Mouse (Mus musculus): ENCODE results near the gene Kcnh1. TPM values are rescaled to one million over a fixed set of nuclear protein-coding genes. Genes with fewer than 3 reads are reported as not detected.
A peak's percentile ranks its signal among the peaks of the same experiment; 100 is the strongest.

Gene Kcnh1
- polyA plus RNA-seq, 1 experiment from 2014 or later: 0.56 TPM

DNA sequence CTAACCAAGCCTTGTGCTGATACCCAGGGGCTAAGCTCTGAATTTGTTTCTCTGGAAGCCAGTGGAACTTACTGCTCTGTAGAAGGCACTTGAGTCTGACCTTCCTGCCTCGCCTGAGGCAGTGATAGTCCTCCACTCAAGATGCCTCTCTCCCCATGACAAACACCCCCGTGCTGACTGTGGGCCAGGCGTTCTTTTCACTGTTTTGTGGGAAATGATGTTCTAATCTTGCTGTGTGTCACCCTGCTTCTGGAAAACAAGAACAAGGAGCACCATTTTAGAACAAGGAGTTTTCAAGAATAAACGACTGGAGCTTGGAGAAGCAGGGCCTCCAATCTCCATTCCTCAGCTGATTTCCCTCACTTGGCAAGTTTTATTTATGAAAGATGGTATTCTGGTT lies 273.2 kb downstream of the Kcnh1 start:
- Histone ChIP-seq H3K27ac (ENCODE audit: low read length) (no peak overlapping the region), H3K36me3 (ENCODE audit: control insufficient read depth, insufficient read depth, low read length) (no peaks in the 10 kb centered on the region)

GRCm38 (mm10) chr1:192472366-192472765 lies 281.8 kb downstream of the Kcnh1 start:
- Histone ChIP-seq H3K36me3 (ENCODE audit: control insufficient read depth, insufficient read depth, low read length) (no peaks in the 10 kb centered on the region), H3K27me3 (ENCODE audit: control insufficient read depth, insufficient read depth, low read length) (no peaks in the 10 kb centered on the region), H3K9ac (ENCODE audit: low read length) (no peak overlapping the region), H3K4me2 (ENCODE audit: low read depth, low read length) (no peak overlapping the region), H3K4me1 (ENCODE audit: control insufficient read depth, insufficient read depth, low read length) (no peaks in the 10 kb centered on the region), H3K9me3 (replicated peaks; ENCODE audit: control insufficient read depth, low read length) (no peaks in the 10 kb centered on the region), H3K27ac (ENCODE audit: low read length) (no peak overlapping the region), H3K4me3 (replicated peaks; ENCODE audit: low read length) (no peak overlapping the region)
- ATAC-seq (ENCODE audit: insufficient read depth, low FRiP score): no peak
- 50% methylated on average over 4 of the region's 4 CpGs for WGBS

More for the DNA sequence above, 273.2 kb downstream of the Kcnh1 start:
- ATAC-seq (ENCODE audit: insufficient read depth, low FRiP score): no peak
- H3K4me1 ChIP-seq (ENCODE audit: control insufficient read depth, insufficient read depth, low read length): no peaks in the 10 kb centered on the region
- no peak overlapping the region for H3K4me2 ChIP-seq (ENCODE audit: low read depth, low read length)
- no peak overlapping the region for H3K9ac ChIP-seq (ENCODE audit: low read length)
- H3K27me3 ChIP-seq (ENCODE audit: control insufficient read depth, insufficient read depth, low read length): no peaks in the 10 kb centered on the region
- no peaks in the 10 kb centered on the region for H3K9me3 ChIP-seq (replicated peaks; ENCODE audit: control insufficient read depth, low read length)
- 70% methylated on average over 4 of the region's 4 CpGs for WGBS
- no peak overlapping the region for H3K4me3 ChIP-seq (replicated peaks; ENCODE audit: low read length)

GRCm38 (mm10) chr1:192473134-192473533 lies 282.6 kb downstream of the Kcnh1 start:
- ATAC-seq (ENCODE audit: insufficient read depth, low FRiP score): no peak

GRCm38 (mm10) chr1:192476704-192477103 lies 286.1 kb downstream of the Kcnh1 start:
- Histone ChIP-seq H3K9me3 (replicated peaks; ENCODE audit: control insufficient read depth, low read length) (no peaks in the 10 kb centered on the region), H3K4me3 (replicated peaks; ENCODE audit: low read length) (no peak overlapping the region), H3K4me1 (ENCODE audit: control insufficient read depth, insufficient read depth, low read length) (0 out of 2 replicates have a peak, but pooled peaks cover 4% of the 10 kb centered on the region), H3K9ac (ENCODE audit: low read length) (no peak overlapping the region), H3K27ac (ENCODE audit: low read length) (no peak overlapping the region), H3K4me2 (ENCODE audit: low read depth, low read length) (no peak overlapping the region), H3K27me3 (ENCODE audit: control insufficient read depth, insufficient read depth, low read length) (no peaks in the 10 kb centered on the region), H3K36me3 (ENCODE audit: control insufficient read depth, insufficient read depth, low read length) (no peaks in the 10 kb centered on the region)
- 15% methylated on average over 7 of the region's 7 CpGs for WGBS
- no peak for ATAC-seq (ENCODE audit: insufficient read depth, low FRiP score)

More at GRCm38 (mm10) chr1:192473134-192473533, 282.6 kb downstream of the Kcnh1 start:
- Histone ChIP-seq H3K36me3 (ENCODE audit: control insufficient read depth, insufficient read depth, low read length) (no peaks in the 10 kb centered on the region), H3K9me3 (replicated peaks; ENCODE audit: control insufficient read depth, low read length) (no peaks in the 10 kb centered on the region), H3K4me2 (ENCODE audit: low read depth, low read length) (no peak overlapping the region), H3K27me3 (ENCODE audit: control insufficient read depth, insufficient read depth, low read length) (no peaks in the 10 kb centered on the region), H3K4me3 (replicated peaks; ENCODE audit: low read length) (no peak overlapping the region), H3K27ac (ENCODE audit: low read length) (no peak overlapping the region), H3K4me1 (ENCODE audit: control insufficient read depth, insufficient read depth, low read length) (0 out of 2 replicates have a peak, but pooled peaks cover 4% of the 10 kb centered on the region), H3K9ac (ENCODE audit: low read length) (no peak overlapping the region)
- WGBS: 89% methylated on average over 6 of the region's 6 CpGs

- ATAC-seq (ENCODE audit: insufficient read depth, low FRiP score): no peak
- Histone ChIP-seq H3K27me3 (ENCODE audit: control insufficient read depth, insufficient read depth, low read length) (no peaks in the 10 kb centered on the region), H3K27ac (ENCODE audit: low read length) (0 out of 2 replicates have a peak overlapping the region, but pooled peaks have one; percentile 7), H3K9ac (ENCODE audit: low read length) (no peak overlapping the region), H3K4me3 (replicated peaks; ENCODE audit: low read length) (no peak overlapping the region), H3K36me3 (ENCODE audit: control insufficient read depth, insufficient read depth, low read length) (no peaks in the 10 kb centered on the region), H3K4me2 (ENCODE audit: low read depth, low read length) (no peak overlapping the region), H3K4me1 (ENCODE audit: control insufficient read depth, insufficient read depth, low read length) (0 out of 2 replicates have a peak, but pooled peaks cover 4% of the 10 kb centered on the region), H3K9me3 (replicated peaks; ENCODE audit: control insufficient read depth, low read length) (no peaks in the 10 kb centered on the region)
- 51% methylated on average over 6 of the region's 6 CpGs for WGBS
Observed at GRCm38 (mm10) chr1:192477556-192477955, 287.0 kb downstream of the Kcnh1 start.

GRCm38 (mm10) chr1:192478176-192478575 lies 287.6 kb downstream of the Kcnh1 start:
- H3K4me3 ChIP-seq (replicated peaks; ENCODE audit: low read length): no peak overlapping the region
- H3K9ac ChIP-seq (ENCODE audit: low read length): no peak overlapping the region
- H3K27me3 ChIP-seq (ENCODE audit: control insufficient read depth, insufficient read depth, low read length): no peaks in the 10 kb centered on the region
- 0 out of 2 replicates have a peak, but pooled peaks cover 4% of the 10 kb centered on the region for H3K4me1 ChIP-seq (ENCODE audit: control insufficient read depth, insufficient read depth, low read length)
- no peak for ATAC-seq (ENCODE audit: insufficient read depth, low FRiP score)
- no peaks in the 10 kb centered on the region for H3K9me3 ChIP-seq (replicated peaks; ENCODE audit: control insufficient read depth, low read length)
- no peaks in the 10 kb centered on the region for H3K36me3 ChIP-seq (ENCODE audit: control insufficient read depth, insufficient read depth, low read length)
- no peak overlapping the region for H3K4me2 ChIP-seq (ENCODE audit: low read depth, low read length)
- peak overlapping the region; percentile 21; the same call in 1 of the 2 replicates for H3K27ac ChIP-seq (ENCODE audit: low read length)
- 60% methylated on average over 5 of the region's 5 CpGs for WGBS

- 75% methylated on average over 8 of the region's 8 CpGs for WGBS
- Histone ChIP-seq H3K9ac (ENCODE audit: low read length) (no peak overlapping the region), H3K27me3 (ENCODE audit: control insufficient read depth, insufficient read depth, low read length) (no peaks in the 10 kb centered on the region), H3K4me2 (ENCODE audit: low read depth, low read length) (no peak overlapping the region), H3K4me3 (replicated peaks; ENCODE audit: low read length) (no peak overlapping the region), H3K4me1 (ENCODE audit: control insufficient read depth, insufficient read depth, low read length) (0 out of 2 replicates have a peak, but pooled peaks cover 4% of the 10 kb centered on the region), H3K9me3 (replicated peaks; ENCODE audit: control insufficient read depth, low read length) (no peaks in the 10 kb centered on the region), H3K27ac (ENCODE audit: low read length) (no peak overlapping the region), H3K36me3 (ENCODE audit: control insufficient read depth, insufficient read depth, low read length) (no peaks in the 10 kb centered on the region)
- ATAC-seq (ENCODE audit: insufficient read depth, low FRiP score): no peak
Observed at GRCm38 (mm10) chr1:192480072-192480784, 289.7 kb downstream of the Kcnh1 start.

DNA sequence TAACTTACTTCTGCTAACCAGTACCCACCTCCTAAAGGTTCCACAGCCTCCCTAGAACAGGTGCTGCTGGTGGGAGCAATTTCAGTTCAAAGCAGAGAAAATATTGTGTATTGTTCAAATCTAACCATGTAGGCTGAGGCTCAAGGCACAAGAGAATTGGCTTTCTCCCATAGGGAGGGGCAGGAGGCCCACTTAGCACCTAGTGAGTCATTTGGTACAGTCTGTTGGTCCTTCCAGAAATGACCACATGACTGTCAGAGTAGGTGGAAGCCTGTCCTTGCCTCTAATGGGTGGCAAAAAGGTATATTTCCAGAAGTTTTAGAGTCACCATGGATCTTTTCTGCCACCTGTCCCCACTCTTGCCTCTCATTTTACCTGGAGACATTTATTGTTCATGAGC lies 290.9 kb downstream of the Kcnh1 start:
- no peaks in the 10 kb centered on the region for H3K36me3 ChIP-seq (ENCODE audit: control insufficient read depth, insufficient read depth, low read length)
- ATAC-seq (ENCODE audit: insufficient read depth, low FRiP score): no peak
- H3K27me3 ChIP-seq (ENCODE audit: control insufficient read depth, insufficient read depth, low read length): no peaks in the 10 kb centered on the region
- no peaks in the 10 kb centered on the region for H3K9me3 ChIP-seq (replicated peaks; ENCODE audit: control insufficient read depth, low read length)
- no peak overlapping the region for H3K27ac ChIP-seq (ENCODE audit: low read length)
- H3K4me3 ChIP-seq (replicated peaks; ENCODE audit: low read length): no peak overlapping the region
- 0 out of 2 replicates have a peak, but pooled peaks cover 4% of the 10 kb centered on the region for H3K4me1 ChIP-seq (ENCODE audit: control insufficient read depth, insufficient read depth, low read length)
- H3K9ac ChIP-seq (ENCODE audit: low read length): no peak overlapping the region
- no peak overlapping the region for H3K4me2 ChIP-seq (ENCODE audit: low read depth, low read length)

DNA sequence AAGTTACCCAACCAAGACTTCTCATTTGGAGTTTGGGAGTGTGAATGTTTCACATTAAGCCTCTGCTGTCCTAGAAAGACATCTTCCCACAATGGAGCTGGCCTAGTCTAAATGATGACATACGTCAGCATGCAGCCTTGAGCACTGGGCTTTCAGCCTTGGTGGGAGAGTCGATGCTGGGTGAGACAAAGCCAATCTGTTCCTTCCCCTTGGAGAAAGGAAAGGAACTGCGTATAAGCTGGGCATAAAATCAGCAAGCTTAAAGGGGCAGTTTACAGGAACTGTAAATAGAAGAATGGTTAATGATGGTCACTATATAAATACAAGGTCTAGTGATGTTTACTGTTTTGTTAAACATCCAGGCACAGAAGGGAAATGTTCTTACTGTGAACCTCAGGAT lies 294.5 kb downstream of the Kcnh1 start:
- Histone ChIP-seq H3K27me3 (ENCODE audit: control insufficient read depth, insufficient read depth, low read length) (no peaks in the 10 kb centered on the region), H3K27ac (ENCODE audit: low read length) (peak overlapping the region; percentile 26; the same call in 1 of the 2 replicates), H3K4me3 (replicated peaks; ENCODE audit: low read length) (no peak overlapping the region), H3K9me3 (replicated peaks; ENCODE audit: control insufficient read depth, low read length) (no peaks in the 10 kb centered on the region), H3K36me3 (ENCODE audit: control insufficient read depth, insufficient read depth, low read length) (no peaks in the 10 kb centered on the region), H3K4me1 (ENCODE audit: control insufficient read depth, insufficient read depth, low read length) (no peaks in the 10 kb centered on the region), H3K4me2 (ENCODE audit: low read depth, low read length) (no peak overlapping the region), H3K9ac (ENCODE audit: low read length) (no peak overlapping the region)
- 45% methylated on average over 3 of the region's 3 CpGs for WGBS
- peak; percentile 63; the same call in 1 of the 2 replicates for ATAC-seq (ENCODE audit: insufficient read depth, low FRiP score)

Measured in stomach, embryonic 16.5 days (tissue).